Mouse (Mus musculus): ENCODE measurements around the gene C1qtnf9. TPM values are rescaled to one million over a fixed set of nuclear protein-coding genes. Genes with fewer than 3 reads are reported as not detected.

C1qtnf9 gene
- 0.49 and 0.90 TPM in 2 replicates for total RNA-seq (2012; rRNA removed)

DNA sequence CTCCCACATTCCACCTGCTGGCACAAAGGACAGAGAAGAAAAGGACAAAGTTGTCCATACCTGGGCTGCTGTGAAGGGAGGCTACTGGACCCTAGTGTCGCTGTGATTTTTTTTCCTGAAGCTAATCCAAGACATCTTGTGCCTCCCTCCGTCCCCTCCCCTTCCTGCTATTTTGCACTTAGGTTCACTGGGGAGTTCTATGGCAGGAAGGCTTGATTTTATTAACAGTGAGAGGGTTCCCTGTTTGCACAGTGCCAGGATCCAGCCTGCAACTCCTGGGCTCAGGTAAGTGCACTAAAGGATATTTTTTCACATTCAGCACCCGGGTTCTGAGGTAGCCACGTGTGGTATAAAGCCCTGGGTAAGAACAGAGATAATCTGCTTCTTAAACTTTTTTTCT, at the start of gene C1qtnf9:
Gene C1qtnf9, plus strand, starts transcription at position 251 of the 400 bp plus-strand sequence.
- H3K36me3 ChIP-seq (ENCODE audit: control insufficient read depth, insufficient read depth, low read length, poor library complexity, severe bottlenecking), result no peaks in the 10 kb centered on the region
- H3K27ac ChIP-seq (ENCODE audit: insufficient read depth, low read depth, low read length, poor library complexity, severe bottlenecking), result no peak within 1 kb of the TSS
- in situ Hi-C loops (cut with MboI; ENCODE audit: low sequenced_read_pairs in 2 of 2, unreplicated experiment in 2 of 2), result no loop called here

DNA sequence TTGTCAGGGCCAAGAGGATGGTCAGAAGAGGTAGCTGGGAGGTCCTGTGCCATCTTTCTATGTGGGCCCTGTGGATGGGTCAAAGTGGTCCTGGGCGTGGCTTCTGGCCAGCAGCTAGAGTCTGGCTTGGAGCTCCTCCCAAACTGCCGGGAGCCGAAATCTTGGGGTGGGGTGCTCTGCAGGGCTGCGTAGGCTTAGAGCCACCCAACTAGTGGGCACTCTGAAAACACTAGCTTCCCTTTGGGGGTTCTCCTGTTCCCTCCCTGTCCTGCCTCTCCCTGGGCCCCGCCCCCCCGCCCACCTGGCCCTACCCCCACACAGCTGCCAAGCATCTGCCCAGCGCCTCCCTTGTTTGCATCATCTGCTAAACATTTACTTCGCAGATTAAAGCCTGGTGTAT, 46.6 kb upstream of the C1qtnf9 start:
- Histone ChIP-seq H3K4me1 (ENCODE audit: control insufficient read depth in 2 of 2, insufficient read depth in 2 of 2, low read length in 2 of 2, poor library complexity in 1 of 2) (peaks cover 0 to 13% of the 10 kb centered on the region in 2 experiments; a peak in 1 of 4 replicates), H3K9ac (ENCODE audit: insufficient read depth, low read depth, low read length, poor library complexity, severe bottlenecking) (no peak overlapping the region), H3K4me3 (ENCODE audit: insufficient read depth in 1 of 2, low read depth in 1 of 2, low read length in 2 of 2, poor library complexity in 1 of 2, severe bottlenecking in 1 of 2) (no peak overlapping the region), H3K9me3 (ENCODE audit: control insufficient read depth, insufficient read depth, low read depth, low read length) (no peaks in the 10 kb centered on the region), H3K36me3 (ENCODE audit: control insufficient read depth, insufficient read depth, low read length, poor library complexity, severe bottlenecking) (no peaks in the 10 kb centered on the region), H3K27ac (ENCODE audit: insufficient read depth, low read depth, low read length, poor library complexity, severe bottlenecking) (no peak overlapping the region)
- no peak for TF ChIP-seq ZC3H11A (IDR thresholded peaks at IDR 0.05; ENCODE audit: borderline replicate concordance, low read depth, low read length)
- no peak for TF ChIP-seq HCFC1 (IDR thresholded peaks at IDR 0.05; ENCODE audit: borderline replicate concordance, insufficient read depth, low read length)
- no peak for TF ChIP-seq ZNF384 (IDR thresholded peaks at IDR 0.05; ENCODE audit: low read depth, low read length)
- TF ChIP-seq CHD2 (IDR thresholded peaks at IDR 0.05; ENCODE audit: low read depth, low read length), result no peak
- no peak for TF ChIP-seq MAFK (IDR thresholded peaks at IDR 0.05; ENCODE audit: insufficient read depth, low read depth, low read length)
- in situ Hi-C loops (cut with MboI; ENCODE audit: low sequenced_read_pairs in 2 of 2, unreplicated experiment in 2 of 2), result no loop called here
- DNase-seq (ENCODE audit: low read depth, low spot score), result no peak

More for the DNA sequence above, at the start of gene C1qtnf9:
- H3K4me1 ChIP-seq (ENCODE audit: control insufficient read depth in 2 of 2, insufficient read depth in 2 of 2, low read length in 2 of 2, poor library complexity in 1 of 2), result peaks cover 18 to 25% of the 10 kb centered on the region in 2 experiments
- H3K9me3 ChIP-seq (ENCODE audit: control insufficient read depth, insufficient read depth, low read depth, low read length), result no peaks in the 10 kb centered on the region
- H3K9ac ChIP-seq (ENCODE audit: insufficient read depth, low read depth, low read length, poor library complexity, severe bottlenecking), result no peak within 1 kb of the TSS
- H3K4me3 ChIP-seq (ENCODE audit: insufficient read depth in 1 of 2, low read depth in 1 of 2, low read length in 2 of 2, poor library complexity in 1 of 2, severe bottlenecking in 1 of 2), result no peak within 1 kb of the TSS
- TF ChIP-seq ZC3H11A (IDR thresholded peaks at IDR 0.05; ENCODE audit: borderline replicate concordance, low read depth, low read length), result no peak
- no peak for TF ChIP-seq ZNF384 (IDR thresholded peaks at IDR 0.05; ENCODE audit: low read depth, low read length)
- TF ChIP-seq MAFK (IDR thresholded peaks at IDR 0.05; ENCODE audit: insufficient read depth, low read depth, low read length), result no peak
- no peak for TF ChIP-seq CHD2 (IDR thresholded peaks at IDR 0.05; ENCODE audit: low read depth, low read length)
- no peak for TF ChIP-seq HCFC1 (IDR thresholded peaks at IDR 0.05; ENCODE audit: borderline replicate concordance, insufficient read depth, low read length)
- DNase-seq (ENCODE audit: low read depth, low spot score), result no peak

DNA sequence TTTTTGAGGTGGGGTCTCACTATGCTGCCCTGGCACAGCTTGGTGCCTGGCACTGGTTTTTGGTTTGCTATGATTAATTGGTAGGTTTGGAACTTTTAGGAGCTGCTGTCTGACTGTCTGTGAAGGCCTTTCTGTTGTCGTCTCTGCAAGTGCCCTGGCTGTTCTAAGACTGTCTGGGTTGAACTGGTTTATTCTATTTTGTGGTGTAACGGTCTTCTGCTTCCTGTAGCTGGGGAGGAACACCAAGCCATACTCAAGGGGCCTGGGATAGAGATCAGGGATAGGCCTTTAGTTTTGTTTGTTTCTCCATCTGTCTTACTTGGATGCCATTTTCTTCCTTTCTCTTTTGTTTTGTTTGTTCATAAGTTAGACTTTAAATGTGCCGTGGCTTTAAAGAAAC, 46.0 kb upstream of the C1qtnf9 start:
- no peak overlapping the region for H3K4me3 ChIP-seq (ENCODE audit: insufficient read depth in 1 of 2, low read depth in 1 of 2, low read length in 2 of 2, poor library complexity in 1 of 2, severe bottlenecking in 1 of 2)
- no peak for DNase-seq (ENCODE audit: low read depth, low spot score)
- peaks cover 0 to 14% of the 10 kb centered on the region in 2 experiments; a peak in 1 of 4 replicates for H3K4me1 ChIP-seq (ENCODE audit: control insufficient read depth in 2 of 2, insufficient read depth in 2 of 2, low read length in 2 of 2, poor library complexity in 1 of 2)
- H3K9me3 ChIP-seq (ENCODE audit: control insufficient read depth, insufficient read depth, low read depth, low read length), result no peaks in the 10 kb centered on the region
- no peak overlapping the region for H3K9ac ChIP-seq (ENCODE audit: insufficient read depth, low read depth, low read length, poor library complexity, severe bottlenecking)
- H3K27ac ChIP-seq (ENCODE audit: insufficient read depth, low read depth, low read length, poor library complexity, severe bottlenecking), result no peak overlapping the region
- in situ Hi-C loops (cut with MboI; ENCODE audit: low sequenced_read_pairs in 2 of 2, unreplicated experiment in 2 of 2), result no loop called here
- TF ChIP-seq CHD2 (IDR thresholded peaks at IDR 0.05; ENCODE audit: low read depth, low read length), result no peak
- no peak for TF ChIP-seq ZC3H11A (IDR thresholded peaks at IDR 0.05; ENCODE audit: borderline replicate concordance, low read depth, low read length)
- TF ChIP-seq MAFK (IDR thresholded peaks at IDR 0.05; ENCODE audit: insufficient read depth, low read depth, low read length), result no peak
- TF ChIP-seq HCFC1 (IDR thresholded peaks at IDR 0.05; ENCODE audit: borderline replicate concordance, insufficient read depth, low read length), result no peak
- no peak for TF ChIP-seq ZNF384 (IDR thresholded peaks at IDR 0.05; ENCODE audit: low read depth, low read length)
- no peaks in the 10 kb centered on the region for H3K36me3 ChIP-seq (ENCODE audit: control insufficient read depth, insufficient read depth, low read length, poor library complexity, severe bottlenecking)

DNA sequence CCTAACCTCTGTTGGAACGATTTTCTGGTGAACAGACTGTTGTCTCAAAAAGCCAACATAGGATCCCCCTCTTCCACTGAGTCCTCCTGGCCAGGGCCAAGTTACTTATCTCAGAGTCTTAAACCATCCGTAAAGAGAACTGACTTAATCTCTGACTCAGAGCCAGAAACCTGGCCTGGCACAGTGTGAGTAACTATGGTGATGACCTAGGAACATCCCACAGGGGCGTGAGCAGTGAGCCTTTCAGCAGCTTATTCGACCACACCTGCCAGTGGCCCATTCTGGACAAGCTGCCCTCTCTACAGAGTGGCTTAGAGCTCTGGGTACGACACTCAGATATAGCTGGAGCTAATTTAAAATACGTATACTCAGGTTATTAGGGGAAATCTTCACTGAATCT, 41.8 kb upstream of the C1qtnf9 start:
- Histone ChIP-seq H3K4me1 (ENCODE audit: control insufficient read depth in 2 of 2, insufficient read depth in 2 of 2, low read length in 2 of 2, poor library complexity in 1 of 2) (peaks cover 0 to 15% of the 10 kb centered on the region in 2 experiments; a peak in 1 of 4 replicates), H3K27ac (ENCODE audit: insufficient read depth, low read depth, low read length, poor library complexity, severe bottlenecking) (no peak overlapping the region), H3K36me3 (ENCODE audit: control insufficient read depth, insufficient read depth, low read length, poor library complexity, severe bottlenecking) (peaks cover 2% of the 10 kb centered on the region; the same call in 1 of the 2 replicates), H3K9ac (ENCODE audit: insufficient read depth, low read depth, low read length, poor library complexity, severe bottlenecking) (no peak overlapping the region), H3K4me3 (ENCODE audit: insufficient read depth in 1 of 2, low read depth in 1 of 2, low read length in 2 of 2, poor library complexity in 1 of 2, severe bottlenecking in 1 of 2) (no peak overlapping the region), H3K9me3 (ENCODE audit: control insufficient read depth, insufficient read depth, low read depth, low read length) (no peaks in the 10 kb centered on the region)
- no peak for TF ChIP-seq CHD2 (IDR thresholded peaks at IDR 0.05; ENCODE audit: low read depth, low read length)
- no peak for TF ChIP-seq ZNF384 (IDR thresholded peaks at IDR 0.05; ENCODE audit: low read depth, low read length)
- no peak for TF ChIP-seq ZC3H11A (IDR thresholded peaks at IDR 0.05; ENCODE audit: borderline replicate concordance, low read depth, low read length)
- no peak for TF ChIP-seq MAFK (IDR thresholded peaks at IDR 0.05; ENCODE audit: insufficient read depth, low read depth, low read length)
- no peak for TF ChIP-seq HCFC1 (IDR thresholded peaks at IDR 0.05; ENCODE audit: borderline replicate concordance, insufficient read depth, low read length)
- in situ Hi-C loops (cut with MboI; ENCODE audit: low sequenced_read_pairs in 2 of 2, unreplicated experiment in 2 of 2), result no loop called here
- DNase-seq (ENCODE audit: low read depth, low spot score), result no peak
